Mouse (Mus musculus) adrenal gland, adult 18-20 months (tissue): ENCODE measurements at regions not wholly inside any gene's neighbourhood (a gene's known extent, or its start where the extent isn't known, plus 50 kb on each side); places are given as distances from the start of the nearest gene placed in this dataset.
A peak's percentile ranks its signal among the peaks of the same experiment; 100 is the strongest.

Source experiments
- DNase-seq, 2 experiments: peaks; one replicate each; pipeline ENCODE4 v3.0.0; 2021 to 2022; ENCODE audit warnings: low spot score in 2 of 2

GRCm38 (mm10) chr8:30946154-30947065, 2482.1 kb upstream of the 5930422O12Rik start:
- no peak for DNase-seq

GRCm38 (mm10) chr8:30952818-30953217, 2475.7 kb upstream of the 5930422O12Rik start:
- no peak for DNase-seq

DNA sequence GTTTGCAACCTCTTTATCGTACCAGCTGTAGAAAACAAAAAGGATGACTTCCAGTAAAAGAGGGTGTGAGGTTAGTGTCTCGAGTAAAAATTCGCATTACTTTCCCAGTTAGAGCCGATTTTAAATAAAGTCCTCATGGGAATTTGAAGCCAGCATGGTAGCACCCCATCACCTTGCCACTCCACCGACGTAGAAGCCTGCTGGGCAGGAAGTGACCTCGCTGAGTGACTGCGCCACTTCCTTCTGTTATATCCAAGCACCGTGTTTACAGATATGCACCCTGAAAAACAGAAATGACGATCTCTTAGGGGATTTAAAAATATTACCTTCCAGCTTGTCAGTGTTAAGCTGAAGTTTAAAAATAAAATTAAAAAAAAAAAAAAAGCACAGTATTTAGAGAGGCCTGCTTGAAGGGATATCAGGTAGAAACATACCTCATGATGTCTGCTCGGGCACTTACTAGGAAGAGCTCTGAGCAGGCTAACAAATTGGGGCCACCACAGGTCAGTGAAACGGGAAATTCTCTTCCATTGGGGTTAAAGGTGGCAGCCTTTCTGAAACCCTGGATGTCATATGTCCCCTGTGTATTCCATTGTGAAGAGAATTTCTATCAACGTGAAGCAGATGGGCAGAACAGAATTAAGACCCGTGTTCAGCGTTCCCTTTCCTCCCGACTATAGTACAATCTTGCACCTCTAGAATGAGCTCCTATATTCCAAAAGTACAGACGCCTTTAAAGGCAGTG, 2468.9 kb upstream of the 5930422O12Rik start:
- no peak for DNase-seq

- no peak for DNase-seq
Observed at GRCm38 (mm10) chr8:30960486-30960885, 2468.0 kb upstream of the 5930422O12Rik start.

DNA sequence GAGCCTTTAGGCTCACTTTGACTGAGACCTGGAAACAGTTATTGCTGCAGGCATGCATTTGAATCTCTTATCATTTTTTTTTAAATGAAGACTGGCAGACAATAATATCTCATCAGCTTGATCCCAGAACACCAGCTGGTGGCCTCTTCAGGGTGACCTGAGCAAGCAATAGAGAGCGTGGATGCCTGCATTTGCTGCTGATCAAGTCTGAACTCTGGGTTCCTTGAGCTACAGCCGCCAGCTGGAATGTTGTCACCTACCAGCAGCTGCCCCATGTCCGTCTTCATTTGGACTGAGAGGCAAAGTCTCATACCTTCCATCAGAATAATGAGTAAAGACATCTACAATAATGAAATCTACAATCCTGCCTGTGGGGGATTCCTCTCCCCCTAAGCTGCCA, 2466.3 kb upstream of the 5930422O12Rik start:
- DNase-seq: no peak

DNA sequence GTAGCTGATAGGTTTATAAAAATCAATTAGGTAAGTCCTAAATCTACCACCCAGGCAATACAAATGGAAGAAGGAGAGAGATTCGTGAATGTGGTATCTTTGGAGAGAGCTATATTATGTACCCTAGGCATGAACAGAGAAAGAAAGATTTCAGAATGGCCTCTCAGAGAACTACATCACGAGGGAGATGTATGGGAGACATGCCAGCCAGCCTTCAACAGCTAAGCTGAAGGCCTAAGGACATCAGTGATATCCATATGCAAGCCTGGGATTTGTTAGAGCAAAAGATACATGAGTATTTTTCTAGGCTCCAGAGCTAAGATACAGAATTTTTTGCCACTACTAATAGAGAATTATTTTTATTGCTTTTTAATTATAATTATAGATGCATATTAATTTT, 2445.7 kb upstream of the 5930422O12Rik start:
- DNase-seq: no peak

- no peak for DNase-seq
Observed at GRCm38 (mm10) chr8:30988051-30988450, 2440.5 kb upstream of the 5930422O12Rik start.

DNA sequence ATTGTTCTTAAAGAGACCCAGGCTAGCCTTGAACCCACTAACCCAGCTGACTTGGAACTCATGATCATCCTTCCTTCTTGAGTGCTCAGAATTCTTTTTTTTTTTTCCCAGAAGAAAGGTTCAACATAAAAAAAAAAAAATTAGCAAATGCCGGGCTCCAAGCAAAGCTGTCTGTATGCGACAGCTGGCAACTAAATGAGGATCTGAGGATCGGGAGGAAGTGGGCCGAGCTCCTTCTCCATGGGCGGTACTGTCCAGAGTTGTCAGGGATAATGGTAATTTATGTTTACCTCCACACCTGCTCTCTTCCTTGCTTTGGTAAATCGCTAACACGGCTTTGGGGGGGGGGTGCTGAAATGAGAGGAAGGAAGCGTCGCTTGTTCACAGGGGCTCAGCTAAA, 2429.9 kb upstream of the 5930422O12Rik start:
- no peak for DNase-seq

- DNase-seq: no peak
Observed at GRCm38 (mm10) chr8:31000120-31000519, 2428.4 kb upstream of the 5930422O12Rik start.

- no peak for DNase-seq
Observed at GRCm38 (mm10) chr8:31001980-31002730, 2426.4 kb upstream of the 5930422O12Rik start.

GRCm38 (mm10) chr8:31008309-31008708, 2420.2 kb upstream of the 5930422O12Rik start:
- DNase-seq: no peak

DNA sequence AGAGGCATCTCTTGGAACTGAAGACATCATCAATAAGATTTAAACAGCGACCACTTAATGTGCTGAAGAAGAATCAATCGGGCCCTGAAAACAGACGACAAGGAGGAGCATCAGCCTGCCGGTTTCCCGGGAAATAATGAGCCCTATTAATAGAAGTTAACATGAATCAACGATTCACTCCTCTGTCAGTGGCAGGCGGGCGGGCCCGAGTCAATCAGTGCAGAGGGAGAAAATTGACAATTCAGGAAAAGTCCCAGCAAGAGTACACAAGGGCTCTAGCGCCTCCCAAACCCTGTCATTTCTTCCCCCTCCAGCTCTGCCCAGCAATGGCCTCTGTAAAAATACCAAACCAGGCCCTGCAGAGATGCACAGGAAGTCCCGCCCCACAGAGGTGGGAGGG, 2416.4 kb upstream of the 5930422O12Rik start:
- no peak for DNase-seq

DNA sequence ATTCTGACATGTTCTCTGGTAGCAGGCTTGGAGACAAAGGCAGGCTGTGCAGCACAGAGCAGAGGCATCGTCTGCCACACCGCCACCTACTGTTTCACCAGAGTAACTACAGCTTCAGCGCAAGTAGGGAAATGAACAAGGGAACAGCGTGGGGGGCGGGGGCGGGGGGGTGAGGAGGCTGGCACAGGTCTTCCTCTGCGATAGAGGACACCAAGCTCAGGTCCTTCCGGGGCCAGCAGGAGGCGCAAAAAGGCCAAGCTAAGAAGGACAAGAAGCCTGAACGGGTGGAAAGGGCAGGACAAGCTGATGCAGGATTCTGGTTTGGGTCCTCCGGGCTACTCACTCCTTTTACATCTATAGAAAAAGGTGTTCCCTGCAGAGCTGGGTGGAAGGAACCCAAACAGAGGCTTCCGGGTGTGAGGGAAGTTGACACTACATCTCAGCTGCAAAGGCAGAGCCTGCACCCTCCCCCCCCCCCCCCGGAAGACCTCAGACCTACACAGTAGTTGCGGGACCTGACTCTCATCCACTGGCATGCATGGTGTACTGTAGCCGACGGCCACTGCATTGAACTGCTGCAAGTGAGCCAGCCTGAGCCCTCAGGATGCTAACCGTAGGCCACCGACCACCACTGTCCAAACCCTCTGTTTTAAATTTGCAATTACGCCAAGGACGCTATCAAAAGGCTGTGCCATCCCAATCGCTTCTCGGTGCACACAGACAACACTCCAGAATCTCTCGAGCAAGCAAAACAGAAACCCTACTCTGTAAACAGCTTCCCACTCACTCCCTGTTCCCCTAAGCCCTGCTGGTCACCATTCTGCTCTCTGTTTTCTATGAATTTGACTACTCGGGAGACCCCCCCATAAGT, 2396.6 kb upstream of the 5930422O12Rik start:
- peak; percentile 41 to 43 for DNase-seq

GRCm38 (mm10) chr8:31033281-31033680, 2395.2 kb upstream of the 5930422O12Rik start:
- peak; percentile 86 to 88 for DNase-seq

- no peak for DNase-seq
Observed at GRCm38 (mm10) chr8:31036892-31037291, 2391.6 kb upstream of the 5930422O12Rik start.
